Mouse (Mus musculus) liver, adult 2 months (tissue): Measurements from ENCODE around the gene Rpusd1.

ENCODE experiments used
- CTCF ChIP-seq: fragments of 200-500 bp; IDR thresholded peaks from 2 replicates; pipeline ENCODE4 v1.5.1; 2011; ENCODE audit warnings: low read depth, low read length, control low read depth
- POLR2A ChIP-seq: fragments of 200-500 bp; IDR thresholded peaks from 2 replicates; pipeline ENCODE4 v1.6.1; 2011; ENCODE audit warnings: low read length, control low read depth; ENCODE audit not compliant: insufficient read depth; ENCODE audit errors: extremely low read depth

DNA sequence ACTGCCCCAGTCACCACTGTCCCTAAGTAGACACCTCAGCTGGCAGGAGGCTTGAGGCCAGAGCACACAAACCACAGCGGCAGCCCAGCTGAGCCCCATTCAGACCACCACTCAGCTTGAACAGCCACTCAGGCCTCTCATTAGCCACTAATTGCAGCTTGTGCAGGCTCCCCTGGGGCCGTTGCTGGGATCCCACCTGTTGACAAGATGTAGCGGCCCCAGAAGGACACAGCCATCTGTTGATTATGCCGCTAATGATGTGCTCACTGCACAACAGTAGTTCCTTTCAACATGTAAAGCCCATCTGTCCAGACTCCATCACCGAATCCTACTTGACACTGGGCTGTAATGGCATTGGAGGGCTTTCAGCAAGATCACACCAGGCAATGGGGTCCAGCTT is 38.4 kb downstream of the Rpusd1 start:
- no peak for TF ChIP-seq CTCF
- TF ChIP-seq POLR2A = no peak
